Mouse (Mus musculus) heart, embryonic 14.5 days (tissue): ENCODE measurements around the gene Eif4g3. TPM values are rescaled to one million over a fixed set of nuclear protein-coding genes. Genes with fewer than 3 reads are reported as not detected.
"Not testable (repeated sequence)": the region's sequence is repeated elsewhere in the genome, so short reads cannot be mapped to it uniquely, and the experiment has no call there.

Experiments used
- ATAC-seq: fragments of 200-750 bp; cut with Nextera tagmentation; 2 replicates; pipeline ENCODE4 v1.8.0; 2017; ENCODE audit warnings: low read depth, moderate TSS enrichment; ENCODE audit not compliant: insufficient number of reproducible peaks, insufficient read depth, low FRiP score
- H3K27ac ChIP-seq, 2 experiments: fragments of 200-500 bp in 1 of 2; fragments of 300-500 bp in 1 of 2; sonication (generic) in 1 of 2; replicated peaks in 1 of 2; 2 replicates each; pipeline ENCODE4 v1.5.1; 2012 to 2014; ENCODE audit warnings: low read depth in 2 of 2, low read length in 2 of 2, control low read depth in 1 of 2, mild to moderate bottlenecking in 1 of 2, mixed read lengths in 1 of 2; ENCODE audit not compliant: control insufficient read depth in 1 of 2, insufficient read depth in 1 of 2
- H3K27me3 ChIP-seq: fragments of 300-500 bp; sonication (generic); 2 replicates; pipeline ENCODE4 v1.6.1; 2014; ENCODE audit warnings: mild to moderate bottlenecking, low read length, control low read depth; ENCODE audit not compliant: control insufficient read depth, insufficient read depth
- H3K36me3 ChIP-seq: fragments of 300-500 bp; sonication (generic); 2 replicates; pipeline ENCODE4 v1.6.1; 2014; ENCODE audit warnings: mild to moderate bottlenecking, control low read depth, low read length, mixed read lengths; ENCODE audit not compliant: control insufficient read depth, insufficient read depth
- H3K4me1 ChIP-seq, 2 experiments: fragments of 200-500 bp in 1 of 2; fragments of 300-500 bp in 1 of 2; sonication (generic) in 1 of 2; 2 replicates each; pipeline ENCODE4 v1.6.1; 2012 to 2014; ENCODE audit warnings: low read length in 2 of 2, control low read depth in 1 of 2, mixed read lengths in 1 of 2; ENCODE audit not compliant: control insufficient read depth in 2 of 2, insufficient read depth in 2 of 2
- H3K4me2 ChIP-seq: fragments of 300-500 bp; sonication (generic); 2 replicates; pipeline ENCODE4 v1.6.1; 2014; ENCODE audit warnings: mild to moderate bottlenecking, low read length
- H3K4me3 ChIP-seq, 2 experiments: fragments of 200-500 bp in 1 of 2; fragments of 300-500 bp in 1 of 2; sonication (generic) in 1 of 2; 2 replicates each; pipeline ENCODE4 v1.5.1; 2012 to 2014; ENCODE audit warnings: low read length in 2 of 2, mild to moderate bottlenecking in 2 of 2, control low read depth in 1 of 2, low read depth in 1 of 2, moderate library complexity in 1 of 2; ENCODE audit not compliant: control insufficient read depth in 1 of 2, insufficient read depth in 1 of 2
- H3K9ac ChIP-seq: fragments of 300-500 bp; sonication (generic); 2 replicates; pipeline ENCODE4 v1.6.1; 2014; ENCODE audit warnings: mild to moderate bottlenecking, low read length
- H3K9me3 ChIP-seq: fragments of 300-500 bp; sonication (generic); 2 replicates; pipeline ENCODE4 v1.6.1; 2016; ENCODE audit warnings: low read length, control low read depth; ENCODE audit not compliant: control insufficient read depth
- WGBS: fragments of 180-500 bp; shearing (Covaris S2); extraction: QIAGEN DNeasy Blood & Tissue Kit; methylation state at CpG from one replicate; pipeline ENCODE4 v1.1.7; 2014; 5-methylcytosine and 5-hydroxymethylcytosine counted together
- polyA plus RNA-seq: library from polyadenylated mRNA; unstranded; fragments of >200 nt; fragmentation: Nextera tagmentation; extraction: Ambion mirVana; gene quantifications from 2 replicates; pipeline ENCODE4 v1.2.1, GENCODE M21; 2014

Gene Eif4g3
- polyA plus RNA-seq, 1 experiment from 2014 or later, result 24.9 TPM

DNA sequence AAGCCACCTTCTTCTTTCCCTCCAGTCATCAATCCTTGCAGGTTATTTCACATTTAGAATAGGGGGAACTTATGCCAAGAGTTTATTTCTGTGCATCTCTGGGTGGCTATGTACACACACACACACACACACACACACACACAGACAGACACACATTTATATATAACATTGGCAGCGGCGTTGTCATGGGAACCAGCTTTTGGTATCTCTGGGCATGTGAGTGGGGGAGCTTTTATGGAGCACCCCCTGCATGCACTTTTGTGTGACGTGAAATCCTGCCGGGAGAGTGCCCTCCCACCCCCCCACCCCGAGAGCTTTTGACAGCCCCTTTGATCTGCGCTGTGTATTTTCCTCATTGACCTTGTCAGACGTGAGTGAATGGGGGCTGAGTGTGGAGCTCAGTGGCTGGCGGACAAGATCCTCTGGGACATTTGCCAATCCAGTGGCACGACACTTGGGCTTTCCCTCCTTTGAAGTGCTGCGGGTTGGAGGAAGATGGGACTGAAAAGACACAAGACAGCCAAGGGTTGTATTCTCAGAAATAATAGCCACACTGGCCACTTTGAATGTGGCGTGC, 22.1 kb upstream of the Eif4g3 start:
- H3K36me3 ChIP-seq, ATAC-seq, H3K27me3 ChIP-seq, H3K4me3 ChIP-seq, H3K4me2 ChIP-seq, H3K9me3 ChIP-seq, H3K4me1 ChIP-seq, H3K27ac ChIP-seq, H3K9ac ChIP-seq: not testable (repeated sequence)
- WGBS, result no CpG with 5 or more reads among the region's 11 CpGs

GRCm38 (mm10) chr4:137974856-137975432, 17.9 kb upstream of the Eif4g3 start:
- H3K4me1 ChIP-seq, H3K27me3 ChIP-seq, H3K9ac ChIP-seq, H3K36me3 ChIP-seq, H3K4me2 ChIP-seq, H3K4me3 ChIP-seq, H3K9me3 ChIP-seq, H3K27ac ChIP-seq: not testable (repeated sequence)
- WGBS, result no CpG with 5 or more reads among the region's 11 CpGs
- peak; percentile 11; the same call in 1 of the 2 replicates for ATAC-seq

DNA sequence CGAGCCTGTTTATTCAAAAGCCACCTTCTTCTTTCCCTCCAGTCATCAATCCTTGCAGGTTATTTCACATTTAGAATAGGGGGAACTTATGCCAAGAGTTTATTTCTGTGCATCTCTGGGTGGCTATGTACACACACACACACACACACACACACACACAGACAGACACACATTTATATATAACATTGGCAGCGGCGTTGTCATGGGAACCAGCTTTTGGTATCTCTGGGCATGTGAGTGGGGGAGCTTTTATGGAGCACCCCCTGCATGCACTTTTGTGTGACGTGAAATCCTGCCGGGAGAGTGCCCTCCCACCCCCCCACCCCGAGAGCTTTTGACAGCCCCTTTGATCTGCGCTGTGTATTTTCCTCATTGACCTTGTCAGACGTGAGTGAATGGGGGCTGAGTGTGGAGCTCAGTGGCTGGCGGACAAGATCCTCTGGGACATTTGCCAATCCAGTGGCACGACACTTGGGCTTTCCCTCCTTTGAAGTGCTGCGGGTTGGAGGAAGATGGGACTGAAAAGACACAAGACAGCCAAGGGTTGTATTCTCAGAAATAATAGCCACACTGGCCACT, 13.7 kb upstream of the Eif4g3 start:
- not testable (repeated sequence) for H3K9me3 ChIP-seq, H3K27me3 ChIP-seq, H3K4me2 ChIP-seq, H3K4me3 ChIP-seq, H3K36me3 ChIP-seq, H3K4me1 ChIP-seq, H3K9ac ChIP-seq, H3K27ac ChIP-seq
- WGBS, result no CpG with 5 or more reads among the region's 11 CpGs
- ATAC-seq, result peak; percentile 22; the same call in 1 of the 2 replicates

GRCm38 (mm10) chr4:137982869-137983268, 10.0 kb upstream of the Eif4g3 start:
- no peak overlapping the region for H3K4me3 ChIP-seq
- no peaks in the 10 kb centered on the region for H3K36me3 ChIP-seq
- no peak for ATAC-seq
- H3K9ac ChIP-seq, result no peak overlapping the region
- H3K4me2 ChIP-seq, result no peak overlapping the region
- H3K9me3 ChIP-seq, result no peaks in the 10 kb centered on the region
- no peak overlapping the region for H3K27ac ChIP-seq
- 65% methylated on average over 1 of the region's 1 CpGs for WGBS
- H3K27me3 ChIP-seq, result no peaks in the 10 kb centered on the region
- peaks cover 4% of the 10 kb centered on the region in 2 experiments; a peak in 2 of 4 replicates for H3K4me1 ChIP-seq

DNA sequence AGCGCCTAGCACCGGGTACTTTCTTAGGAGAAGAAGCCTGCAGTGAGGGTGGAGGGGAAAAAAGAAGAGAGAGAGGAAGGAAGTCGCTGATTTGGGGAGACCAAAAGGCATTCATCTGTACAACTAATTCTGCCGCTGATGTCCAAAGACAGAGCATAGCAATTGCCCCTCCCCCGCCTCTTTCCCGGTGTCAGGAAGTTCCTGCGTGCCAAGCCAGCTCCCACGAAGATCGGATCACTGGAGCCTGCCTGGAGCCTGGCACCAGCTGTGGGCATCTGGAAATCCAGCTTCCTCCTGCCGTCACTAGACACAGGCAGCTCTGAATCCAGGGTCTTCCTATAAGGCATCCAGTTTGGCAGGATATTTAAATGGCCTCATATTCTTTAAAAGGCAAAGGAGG, 8.6 kb upstream of the Eif4g3 start:
- WGBS, result 49% methylated on average over 10 of the region's 10 CpGs
- no peak overlapping the region for H3K27ac ChIP-seq

GRCm38 (mm10) chr4:137984746-137985145, 8.1 kb upstream of the Eif4g3 start:
- WGBS, result 66% methylated on average over 5 of the region's 5 CpGs
- no peak overlapping the region for H3K4me2 ChIP-seq
- H3K9ac ChIP-seq, result no peak overlapping the region
- no peaks in the 10 kb centered on the region for H3K27me3 ChIP-seq
- ATAC-seq, result no peak
- H3K27ac ChIP-seq, result no peak overlapping the region
- peaks cover 4 to 8% of the 10 kb centered on the region in 2 experiments; a peak in 3 of 4 replicates for H3K4me1 ChIP-seq
- H3K9me3 ChIP-seq, result no peaks in the 10 kb centered on the region
- no peaks in the 10 kb centered on the region for H3K36me3 ChIP-seq
- H3K4me3 ChIP-seq, result no peak overlapping the region

More for the DNA sequence above, 8.6 kb upstream of the Eif4g3 start:
- ATAC-seq, result no peak
- Histone ChIP-seq H3K27me3 (no peaks in the 10 kb centered on the region), H3K9ac (no peak overlapping the region), H3K4me1 (peaks cover 4 to 8% of the 10 kb centered on the region in 2 experiments; a peak in 3 of 4 replicates), H3K4me2 (no peak overlapping the region), H3K9me3 (no peaks in the 10 kb centered on the region), H3K4me3 (no peak overlapping the region), H3K36me3 (no peaks in the 10 kb centered on the region)

DNA sequence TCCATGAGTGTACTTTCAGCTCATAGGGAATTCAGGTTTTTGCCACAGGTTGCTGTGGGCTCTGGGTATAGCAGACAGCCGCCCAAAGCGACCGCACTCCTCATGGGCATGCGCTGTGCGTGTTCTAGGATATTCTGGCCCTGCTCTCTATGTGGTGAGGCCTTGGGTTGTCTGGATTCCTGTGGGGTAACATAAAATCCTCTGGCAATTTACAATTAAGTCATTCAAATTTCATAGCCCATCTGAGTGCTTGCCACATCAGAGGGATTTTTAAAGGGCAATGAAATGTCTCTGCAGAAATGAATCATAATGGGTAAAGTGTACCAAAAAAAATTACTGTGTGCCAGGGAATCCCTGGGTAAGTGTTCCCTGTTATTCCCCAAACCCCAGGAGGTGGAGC, 3.4 kb upstream of the Eif4g3 start:
- Histone ChIP-seq H3K27ac (no peak overlapping the region), H3K4me1 (peaks cover 0 to 9% of the 10 kb centered on the region in 2 experiments; a peak in 2 of 4 replicates), H3K4me2 (no peak overlapping the region), H3K36me3 (no peaks in the 10 kb centered on the region), H3K4me3 (no peak overlapping the region), H3K27me3 (no peaks in the 10 kb centered on the region), H3K9ac (no peak overlapping the region), H3K9me3 (no peaks in the 10 kb centered on the region)
- ATAC-seq, result no peak
- 87% methylated on average over 5 of the region's 5 CpGs for WGBS
